Mouse (Mus musculus) bone marrow, adult 2 months (tissue): ENCODE data around the gene Hapln2.

ENCODE experiments used
- CTCF ChIP-seq: fragments of 200-500 bp; IDR thresholded peaks from 2 replicates; pipeline ENCODE4 v1.5.1; 2011; ENCODE audit warnings: low read length, control low read depth; ENCODE audit not compliant: control insufficient read depth, insufficient read depth
- POLR2A ChIP-seq: fragments of 200-500 bp; IDR thresholded peaks from 2 replicates; pipeline ENCODE4 v1.6.1; 2011; ENCODE audit warnings: low read depth, mild to moderate bottlenecking, control low read depth, low read length, borderline replicate concordance; ENCODE audit not compliant: control insufficient read depth

GRCm38 (mm10) chr3:87981214-87981760 lies 46.1 kb downstream of the Hapln2 start:
- TF ChIP-seq CTCF (no peak), POLR2A (no peak)
